8 mouse cellular contexts compared by ENCODE assay signal in the genomic region with DNA sequence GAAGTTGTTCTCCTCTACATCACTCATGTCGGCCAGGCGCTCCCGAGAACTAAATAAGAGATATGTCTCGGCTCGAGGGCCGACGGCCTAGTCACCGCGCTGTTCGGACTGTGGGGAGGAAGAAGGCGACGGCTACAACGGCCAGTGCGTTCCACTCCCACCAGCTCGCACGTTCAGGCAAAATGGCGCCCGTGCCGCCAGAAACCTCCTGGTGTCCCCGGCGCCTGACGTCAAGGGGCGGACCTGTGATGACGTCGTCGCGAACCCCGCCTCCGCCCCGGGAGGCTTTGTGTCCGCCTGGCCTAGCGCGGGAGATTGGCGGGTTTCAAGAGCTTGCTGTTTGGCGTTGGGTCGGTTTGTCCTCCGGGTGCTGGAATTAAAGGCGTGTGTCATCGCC. TPM values are rescaled to one million over a fixed set of nuclear protein-coding genes. Genes with fewer than 3 reads are reported as not detected.
A peak's percentile ranks its signal among the peaks of the same experiment; 100 is the strongest.
DNase-seq lines count a peak whose midpoint lies in the region; ATAC-seq lines count a peak whose summit lies in the region.

Gene Tra2a (minus strand): TSS at position 187 of the 397 bp plus-strand sequence.

- peak; percentile 90 for ATAC-seq in common myeloid progenitor, adult 5-6 weeks (replicated peaks; ENCODE audit: low read depth, poor library complexity, severe bottlenecking)

- peaks cover 31% of the 10 kb centered on the region for H3K4me1 ChIP-seq in megakaryocyte, embryonic 14.5 days

- peak; percentile 99 for DNase-seq in ZHBTc4 (ENCODE audit: low read depth, low spot score)
- peak; percentile 92 to 93 for DNase-seq in gastrocnemius, adult 8-10 months (ENCODE audit: low spot score in 2 of 2)
- peak; percentile 88 for DNase-seq in hindlimb bud, embryonic 11.5 days (ENCODE audit: extremely low spot score, low read depth, low spot score)
- peak; percentile 91 to 96 for DNase-seq in left cerebral cortex, adult 8-10 months (ENCODE audit: low spot score in 2 of 2)
- peak; percentile 97 to 98 for DNase-seq in right cerebral cortex, postnatal 10 days (ENCODE audit: low spot score in 2 of 2)
- peak; percentile 96 for DNase-seq in urinary bladder, postnatal 25 days (ENCODE audit: low spot score)

- H3K36me3 ChIP-seq in megakaryocyte, embryonic 14.5 days (replicated peaks; ENCODE audit: low read length), result no peaks in the 10 kb centered on the region

- H3K9me3 ChIP-seq in megakaryocyte, embryonic 14.5 days, result no peaks in the 10 kb centered on the region

- no peaks in the 10 kb centered on the region for H3K27me3 ChIP-seq in megakaryocyte, embryonic 14.5 days (replicated peaks)

- peak within 1 kb of the TSS; percentile 96 for H3K4me3 ChIP-seq in megakaryocyte, embryonic 14.5 days (replicated peaks)

RNA-seq across cellular contexts. Expression of gene Tra2a, which starts in this region (rescaled TPM):
- total RNA-seq in common myeloid progenitor, adult 5-6 weeks (2017), result 160 and 162 TPM in 2 replicates
- 10 to 100 TPM; 11.4 to 15.3 (median 14.3) TPM for total RNA-seq in gastrocnemius, adult 8-10 months (2022)
- total RNA-seq in left cerebral cortex, adult 8-10 months (2022), result 10 to 100 TPM; 45.2 to 57.3 (median 55.6) TPM
- polyA plus RNA-seq in megakaryocyte, embryonic 14.5 days (2012; ENCODE audit: insufficient read depth, low replicate concordance), result 12.2 TPM in 1 of 2 replicates, not detected in the other

Comparison
In these comparisons a context has a peak if more than half of its experiments do, and no peak if none do; other contexts are left out.
1. Peak in every context shown above with its lines: DNase-seq, ATAC-seq and H3K4me3 ChIP-seq.